Mouse (Mus musculus) kidney, embryonic 14.5 days (tissue): ENCODE measurements around the gene Sec63. TPM values are rescaled to one million over a fixed set of nuclear protein-coding genes. Genes with fewer than 3 reads are reported as not detected.

Experiments used
- ATAC-seq: fragments of 200-750 bp; cut with Nextera tagmentation; 2 replicates; pipeline ENCODE4 v1.8.0; 2017; ENCODE audit warnings: moderate number of reproducible peaks, mild to moderate bottlenecking, moderate TSS enrichment, moderate library complexity; ENCODE audit not compliant: low FRiP score, low TSS enrichment
- H3K27ac ChIP-seq: fragments of 300-500 bp; sonication (generic); 2 replicates; pipeline ENCODE4 v1.5.1; 2014; ENCODE audit warnings: low read depth, mild to moderate bottlenecking, low read length, moderate library complexity, mixed read lengths
- H3K27me3 ChIP-seq: fragments of 300-500 bp; sonication (generic); 2 replicates; pipeline ENCODE4 v1.6.1; 2014; ENCODE audit warnings: mild to moderate bottlenecking, low read length; ENCODE audit not compliant: control insufficient read depth, insufficient read depth
- H3K36me3 ChIP-seq: fragments of 300-500 bp; sonication (generic); 2 replicates; pipeline ENCODE4 v1.6.1; 2014; ENCODE audit warnings: low read length, mixed read lengths; ENCODE audit not compliant: control insufficient read depth, insufficient read depth
- H3K4me1 ChIP-seq: fragments of 300-500 bp; sonication (generic); 2 replicates; pipeline ENCODE4 v1.6.1; 2014; ENCODE audit warnings: low read length, mixed read lengths; ENCODE audit not compliant: control insufficient read depth, insufficient read depth
- H3K4me2 ChIP-seq: fragments of 300-500 bp; sonication (generic); replicated peaks from 2 replicates; pipeline ENCODE4 v1.6.1; 2014; ENCODE audit warnings: low read depth, mild to moderate bottlenecking, low read length
- H3K4me3 ChIP-seq: fragments of 300-500 bp; sonication (generic); 2 replicates; pipeline ENCODE4 v1.5.1; 2014; ENCODE audit warnings: mild to moderate bottlenecking, low read length
- H3K9ac ChIP-seq: fragments of 300-500 bp; sonication (generic); 2 replicates; pipeline ENCODE4 v1.6.1; 2014; ENCODE audit warnings: low read depth, mild to moderate bottlenecking, low read length, moderate library complexity
- H3K9me3 ChIP-seq: fragments of 300-500 bp; sonication (generic); 2 replicates; pipeline ENCODE4 v1.6.1; 2016; ENCODE audit warnings: low read length; ENCODE audit not compliant: control insufficient read depth
- whole genome bisulfite sequencing: fragments of 180-500 bp; shearing (Covaris S2); extraction: QIAGEN DNeasy Blood & Tissue Kit; methylation state at CpG from one replicate; pipeline ENCODE4 v1.1.7; 2014; 5-methylcytosine and 5-hydroxymethylcytosine counted together
- polyA plus RNA-seq: library from polyadenylated mRNA; unstranded; fragments of >200 nt; fragmentation: Nextera tagmentation; extraction: Ambion mirVana; gene quantifications from 2 replicates; pipeline ENCODE4 v1.2.1, GENCODE M21; 2014

The Sec63 gene
- polyA plus RNA-seq, 1 experiment from 2014 or later, result 27.0 TPM

GRCm38 (mm10) chr10:42855250-42855649 is 94.0 kb downstream of the Sec63 start:
- Histone ChIP-seq H3K4me1 (peaks cover 11% of the 10 kb centered on the region; the same call in 1 of the 2 replicates), H3K36me3 (no peaks in the 10 kb centered on the region), H3K4me2 (no peak overlapping the region), H3K9ac (no peak overlapping the region), H3K4me3 (no peak overlapping the region), H3K9me3 (peaks cover 4% of the 10 kb centered on the region; the same call in 1 of the 2 replicates), H3K27me3 (no peaks in the 10 kb centered on the region), H3K27ac (peak overlapping the region; percentile 65; the same call in 1 of the 2 replicates)
- 36% methylated on average over 5 of the region's 5 CpGs for WGBS
- ATAC-seq, result no peak

- 93% methylated on average over 9 of the region's 9 CpGs for WGBS
- no peak overlapping the region for H3K4me2 ChIP-seq
- no peak overlapping the region for H3K9ac ChIP-seq
- no peak for ATAC-seq
- no peaks in the 10 kb centered on the region for H3K36me3 ChIP-seq
- H3K27me3 ChIP-seq, result no peaks in the 10 kb centered on the region
- H3K9me3 ChIP-seq, result peaks cover 4% of the 10 kb centered on the region; the same call in 1 of the 2 replicates
- no peak overlapping the region for H3K4me3 ChIP-seq
- H3K27ac ChIP-seq, result no peak overlapping the region
- peaks cover 12% of the 10 kb centered on the region; the same call in 1 of the 2 replicates for H3K4me1 ChIP-seq
Observed at GRCm38 (mm10) chr10:42856574-42856973, 95.3 kb downstream of the Sec63 start.

- Histone ChIP-seq H3K36me3 (no peaks in the 10 kb centered on the region), H3K9ac (no peak overlapping the region), H3K4me1 (peaks cover 15% of the 10 kb centered on the region; the same call in 1 of the 2 replicates), H3K27ac (no peak overlapping the region), H3K4me3 (no peak overlapping the region), H3K4me2 (no peak overlapping the region), H3K27me3 (no peaks in the 10 kb centered on the region), H3K9me3 (peaks cover 4% of the 10 kb centered on the region; the same call in 1 of the 2 replicates)
- no peak for ATAC-seq
- WGBS, result 95% methylated on average over 2 of the region's 2 CpGs
Observed at GRCm38 (mm10) chr10:42857021-42857420, 95.7 kb downstream of the Sec63 start.

DNA sequence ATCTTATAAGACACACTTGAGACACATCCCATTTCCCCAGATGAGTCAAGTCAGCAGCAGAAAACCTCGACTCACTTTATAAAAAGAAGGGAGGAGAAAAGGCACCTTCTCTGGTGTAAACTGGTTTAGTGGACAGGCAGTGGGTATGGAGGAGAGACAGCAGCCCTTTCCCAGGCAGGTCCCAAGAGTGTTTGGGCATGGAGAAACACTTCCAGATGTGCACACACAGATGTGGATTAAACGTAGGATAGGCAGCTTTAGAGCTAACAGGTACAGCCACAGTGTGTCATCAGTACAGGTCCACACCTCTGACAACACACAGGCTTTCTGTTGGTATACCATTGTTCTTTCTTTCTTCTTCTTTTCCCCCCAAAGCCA is 98.5 kb downstream of the Sec63 start:
- WGBS, result 54% methylated on average over 2 of the region's 2 CpGs
- H3K27me3 ChIP-seq, result no peaks in the 10 kb centered on the region
- peaks cover 17% of the 10 kb centered on the region for H3K4me1 ChIP-seq
- H3K36me3 ChIP-seq, result no peaks in the 10 kb centered on the region
- no peak overlapping the region for H3K9ac ChIP-seq
- no peak overlapping the region for H3K27ac ChIP-seq
- no peak for ATAC-seq
- H3K9me3 ChIP-seq, result no peaks in the 10 kb centered on the region
- no peak overlapping the region for H3K4me2 ChIP-seq
- H3K4me3 ChIP-seq, result no peak overlapping the region

- no peak within 1 kb of the TSS for H3K9ac ChIP-seq
- no peaks in the 10 kb centered on the region for H3K36me3 ChIP-seq
- no peak within 1 kb of the TSS for H3K4me2 ChIP-seq
- no peak within 1 kb of the TSS for H3K4me3 ChIP-seq
- 48% methylated on average over 17 of the region's 17 CpGs for WGBS
- H3K9me3 ChIP-seq, result no peaks in the 10 kb centered on the region
- no peak within 1 kb of the TSS for H3K27ac ChIP-seq
- no peaks in the 10 kb centered on the region for H3K27me3 ChIP-seq
- peak; percentile 32; the same call in 1 of the 2 replicates for ATAC-seq
- peaks cover 13% of the 10 kb centered on the region; the same call in 1 of the 2 replicates for H3K4me1 ChIP-seq
Observed at GRCm38 (mm10) chr10:42860159-42860911, 99.0 kb downstream of the Sec63 start, which contains the start of gene Scml4. Scml4 (plus strand) TSS chr10:42860370.

- no peak overlapping the region for H3K4me2 ChIP-seq
- H3K9ac ChIP-seq, result no peak overlapping the region
- H3K4me3 ChIP-seq, result no peak overlapping the region
- H3K27ac ChIP-seq, result no peak overlapping the region
- H3K27me3 ChIP-seq, result no peaks in the 10 kb centered on the region
- H3K9me3 ChIP-seq, result no peaks in the 10 kb centered on the region
- H3K4me1 ChIP-seq, result peaks cover 9% of the 10 kb centered on the region; the same call in 1 of the 2 replicates
- H3K36me3 ChIP-seq, result no peaks in the 10 kb centered on the region
- no peak for ATAC-seq
- WGBS, result 81% methylated on average over 7 of the region's 7 CpGs
Observed at GRCm38 (mm10) chr10:42861446-42861845, 100.2 kb downstream of the Sec63 start.

DNA sequence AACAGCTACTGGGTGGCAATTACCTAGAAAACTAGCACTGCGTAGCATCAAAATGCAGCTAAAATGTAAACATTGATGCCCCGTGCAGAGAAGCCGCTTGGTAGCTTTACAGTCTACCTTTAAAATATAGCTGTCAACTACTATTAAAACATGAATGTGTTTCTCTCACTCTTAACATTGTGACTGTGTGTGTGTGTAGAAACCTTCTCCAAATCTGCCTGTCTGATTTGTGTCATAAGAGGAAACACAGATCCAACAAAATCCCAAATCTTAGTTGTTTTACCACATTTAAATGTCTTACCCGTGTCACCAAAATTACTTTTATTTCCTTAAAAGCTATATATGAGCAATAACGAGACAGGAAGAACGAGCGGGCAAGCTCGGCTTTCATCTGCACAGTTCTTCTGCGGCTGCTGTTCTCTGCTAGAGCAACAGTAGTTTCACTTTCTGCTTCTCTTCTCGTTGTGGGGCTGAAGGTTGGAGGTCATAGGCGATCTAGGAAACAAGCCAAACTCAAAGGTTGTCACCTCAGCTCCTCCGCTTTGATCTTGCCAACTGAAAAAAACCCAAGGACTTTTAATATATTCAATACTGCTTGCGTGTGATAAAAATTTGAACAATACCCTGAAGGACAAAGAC is 100.9 kb downstream of the Sec63 start:
- Histone ChIP-seq H3K4me2 (peak overlapping the region; percentile 32), H3K27me3 (no peaks in the 10 kb centered on the region), H3K9ac (no peak overlapping the region; the same call in 1 of the 2 replicates), H3K4me3 (peak overlapping the region; percentile 7; the same call in 1 of the 2 replicates), H3K36me3 (no peaks in the 10 kb centered on the region), H3K27ac (no peak overlapping the region), H3K9me3 (no peaks in the 10 kb centered on the region), H3K4me1 (peaks cover 9% of the 10 kb centered on the region; the same call in 1 of the 2 replicates)
- ATAC-seq, result no peak
- WGBS, result 35% methylated on average over 13 of the region's 13 CpGs

GRCm38 (mm10) chr10:42862806-42863205 is 101.5 kb downstream of the Sec63 start:
- Histone ChIP-seq H3K4me2 (no peak overlapping the region), H3K9ac (no peak overlapping the region), H3K36me3 (no peaks in the 10 kb centered on the region), H3K27me3 (no peaks in the 10 kb centered on the region), H3K4me1 (peaks cover 9% of the 10 kb centered on the region; the same call in 1 of the 2 replicates), H3K9me3 (no peaks in the 10 kb centered on the region), H3K27ac (no peak overlapping the region), H3K4me3 (no peak overlapping the region)
- WGBS, result 64% methylated on average over 4 of the region's 4 CpGs
- ATAC-seq, result no peak
